Mouse (Mus musculus) layer of hippocampus, postnatal 36 days (tissue): Measurements from ENCODE around the gene Scamp3. TPM values are rescaled to one million over a fixed set of nuclear protein-coding genes. Genes with fewer than 3 reads are reported as not detected.

ENCODE experiments used
- DNase-seq, 2 experiments: peaks; one replicate each; pipeline ENCODE4 v3.0.0; 2022
- total RNA-seq, 2 experiments: library from RNA; stranded (reverse); gene quantifications; 2 replicates each; pipeline ENCODE4 v1.2.3; 2021

The Scamp3 gene
- total RNA-seq, 2 experiments from 2014 or later: 66.8 to 71.9 TPM

DNA sequence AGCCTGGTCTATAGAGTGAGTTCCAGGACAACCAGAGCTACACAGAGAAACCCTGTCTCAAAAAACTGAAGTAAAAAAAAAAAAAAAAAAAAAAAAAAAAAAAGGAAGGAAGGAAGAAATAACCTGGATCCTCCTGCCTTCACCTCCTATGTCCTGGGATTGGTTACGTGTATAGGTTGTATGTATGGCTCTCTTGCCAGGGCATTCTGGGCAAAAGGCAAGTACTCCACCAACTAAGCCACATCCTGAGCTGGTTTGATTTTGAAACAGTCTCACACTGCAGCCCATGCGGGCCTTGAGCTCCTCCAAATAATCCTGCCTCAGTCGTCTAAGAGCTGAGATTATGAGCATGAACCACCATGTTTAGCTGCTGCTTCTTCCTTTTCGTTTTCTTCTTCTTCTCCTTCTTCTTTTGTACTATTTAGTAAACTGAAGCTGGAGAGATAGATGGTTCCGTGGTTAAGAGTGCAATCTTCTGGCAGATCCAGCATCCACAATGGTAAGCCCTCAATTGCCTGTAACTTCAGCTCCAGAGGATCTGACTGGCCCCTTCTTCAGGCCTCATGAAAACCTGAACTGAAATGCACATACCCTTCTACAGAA, 13.5 kb upstream of the Scamp3 start:
- no peak for DNase-seq

GRCm38 (mm10) chr3:89164506-89165267, 12.6 kb upstream of the Scamp3 start, which contains the start of gene Clk2:
Clk2 (plus strand) TSS chr3:89164795.
- DNase-seq: peak; percentile 93

GRCm38 (mm10) chr3:89165268-89165870, 11.9 kb upstream of the Scamp3 start:
- DNase-seq: no peak

DNA sequence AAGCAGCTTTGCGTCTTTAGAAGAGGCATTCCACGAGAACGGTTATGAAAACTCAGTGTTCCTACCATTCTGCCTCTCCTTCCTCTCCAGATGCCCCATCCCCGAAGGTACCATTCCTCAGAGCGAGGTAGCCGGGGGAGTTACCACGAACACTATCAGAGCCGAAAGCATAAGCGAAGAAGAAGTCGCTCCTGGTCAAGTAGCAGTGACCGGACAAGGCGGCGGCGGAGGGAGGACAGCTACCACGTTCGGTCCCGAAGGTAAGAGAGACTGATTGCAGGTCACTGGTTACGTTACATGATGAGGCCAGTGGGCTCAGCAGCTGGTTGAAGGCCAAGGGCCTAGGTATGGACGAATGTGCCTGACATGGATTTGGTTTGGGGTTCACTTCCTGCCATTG, 10.3 kb upstream of the Scamp3 start:
- no peak for DNase-seq

DNA sequence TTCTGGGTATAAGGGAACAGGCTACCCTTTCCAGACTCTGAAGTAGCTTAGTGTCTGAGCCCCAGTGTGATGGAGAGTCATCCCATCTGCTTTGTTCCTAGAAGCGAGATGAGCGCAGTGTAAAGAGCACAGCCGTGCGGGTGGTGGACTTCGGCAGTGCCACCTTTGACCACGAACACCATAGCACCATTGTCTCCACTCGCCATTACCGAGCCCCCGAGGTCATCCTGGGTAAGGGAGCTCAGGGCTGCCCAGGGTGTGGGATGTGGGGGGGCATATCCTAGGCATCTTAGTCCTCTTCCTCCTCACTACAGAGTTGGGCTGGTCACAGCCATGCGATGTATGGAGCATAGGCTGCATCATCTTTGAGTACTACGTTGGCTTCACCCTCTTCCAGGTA, 2.4 kb upstream of the Scamp3 start:
- no peak for DNase-seq

GRCm38 (mm10) chr3:89175544-89175943, 1.7 kb upstream of the Scamp3 start:
- no peak for DNase-seq

- DNase-seq: no peak
Observed at GRCm38 (mm10) chr3:89176421-89176820, 852 bp upstream of the Scamp3 start.

DNA sequence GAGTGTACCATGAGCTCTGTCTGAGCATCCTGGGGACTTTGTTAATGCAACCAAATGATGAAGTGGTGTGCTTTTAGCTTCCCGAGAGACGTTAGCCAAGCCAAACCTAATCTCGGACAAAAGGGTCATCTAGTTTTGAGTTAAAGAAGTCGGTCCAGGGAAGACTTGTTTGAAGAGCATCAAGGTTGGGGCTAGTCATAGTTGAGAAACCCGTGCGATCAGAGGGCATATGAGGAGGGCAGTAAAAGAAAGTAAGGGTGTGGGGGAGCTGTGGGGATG, 773 bp downstream of the Scamp3 start:
- DNase-seq: no peak

GRCm38 (mm10) chr3:89179056-89179455, 1.8 kb downstream of the Scamp3 start:
- no peak for DNase-seq

- DNase-seq: no peak
Observed at GRCm38 (mm10) chr3:89181749-89182500, 4.7 kb downstream of the Scamp3 start.

- no peak for DNase-seq
Observed at GRCm38 (mm10) chr3:89182531-89183057, 5.3 kb downstream of the Scamp3 start.

GRCm38 (mm10) chr3:89183058-89183958, 6.0 kb downstream of the Scamp3 start, which contains the start of gene Fam189b:
Fam189b (plus strand) TSS chr3:89183143.
- peak; percentile 93 to 94 for DNase-seq

- peak in 1 of 2 experiments; percentile 44 for DNase-seq
Observed at GRCm38 (mm10) chr3:89183959-89184315, 6.7 kb downstream of the Scamp3 start.

DNA sequence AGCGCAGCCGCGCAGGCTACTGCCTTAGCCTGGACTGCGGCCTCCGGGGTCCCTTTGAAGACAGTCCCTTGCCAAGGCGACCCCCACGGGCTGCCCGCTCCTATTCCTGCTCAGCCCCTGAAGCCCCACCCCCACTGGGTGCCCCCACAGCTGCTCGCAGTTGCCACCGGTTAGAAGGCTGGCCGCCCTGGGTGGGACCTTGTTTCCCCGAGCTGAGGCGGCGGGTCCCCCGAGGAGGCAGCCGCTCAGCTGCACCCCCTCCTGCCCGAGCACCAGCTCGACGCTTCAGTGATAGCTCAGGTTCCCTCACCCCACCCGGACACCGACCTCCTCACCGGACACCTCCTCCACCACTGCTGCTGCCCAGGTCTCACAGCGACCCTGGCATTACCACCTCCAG, 9.9 kb downstream of the Scamp3 start:
- DNase-seq: no peak

- no peak for DNase-seq
Observed at GRCm38 (mm10) chr3:89187690-89188477, 10.6 kb downstream of the Scamp3 start.

DNA sequence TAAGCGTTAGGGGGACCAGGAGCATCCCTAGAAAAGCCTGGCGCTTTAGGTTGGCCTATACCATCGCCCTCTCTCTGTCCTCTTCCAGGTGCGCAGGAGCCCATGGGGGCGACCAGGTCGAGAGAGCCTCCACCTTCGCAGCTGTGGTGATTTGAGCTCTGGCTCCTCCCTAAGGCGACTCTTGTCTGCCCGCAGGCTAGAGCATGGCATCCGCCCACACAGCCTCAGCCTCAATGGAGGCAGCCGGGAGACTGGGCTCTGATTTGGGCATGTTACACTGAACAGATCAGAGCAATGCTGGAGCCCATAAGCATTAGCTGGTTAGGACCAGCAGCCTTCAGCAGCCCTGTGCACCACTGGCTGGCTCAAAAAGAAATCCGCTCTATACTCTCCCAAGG, 11.2 kb downstream of the Scamp3 start:
- DNase-seq: no peak

GRCm38 (mm10) chr3:89190436-89190835, 13.2 kb downstream of the Scamp3 start:
- DNase-seq: no peak

DNA sequence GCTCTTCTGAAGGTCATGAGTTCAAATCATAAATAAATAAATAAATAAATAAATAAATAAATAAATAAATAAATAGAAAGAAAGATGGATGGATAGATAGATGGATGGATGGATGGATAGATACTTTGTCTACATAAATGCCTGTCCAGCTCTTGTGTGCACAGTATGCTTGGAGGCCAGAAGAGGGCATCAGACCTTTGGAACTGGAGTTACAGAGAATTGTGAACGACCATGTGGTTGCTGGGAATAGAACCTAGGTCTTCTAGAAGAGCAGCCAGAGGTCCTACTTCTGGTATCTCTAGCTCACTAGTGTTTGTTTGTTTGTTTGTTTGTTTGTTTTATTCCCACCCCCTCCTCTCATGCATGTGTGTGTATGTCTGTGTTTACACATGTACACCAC, 16.1 kb downstream of the Scamp3 start:
- no peak for DNase-seq

- DNase-seq: no peak
Observed at GRCm38 (mm10) chr3:89193853-89194252, 16.6 kb downstream of the Scamp3 start.

GRCm38 (mm10) chr3:89195979-89196877, 19.0 kb downstream of the Scamp3 start:
- peak; percentile 78 to 79 for DNase-seq
